ENCODE assay signal across 8 mouse cellular contexts in genomic region chr8:71988110-71988866, GRCm38 (mm10). TPM values are rescaled to one million over a fixed set of nuclear protein-coding genes. Genes with fewer than 3 reads are reported as not detected.
DNase-seq lines count a peak whose midpoint lies in the region; ATAC-seq and TF ChIP-seq lines count a peak whose summit lies in the region.
"Had no signal": no experiment of that assay in that cellular context is flagged by ENCODE, and none has a peak within 500 bp of the region (broad histone marks: within the 10 kb centered on the region; RNA-seq: fewer than 3 reads in every experiment).

No protein-coding gene starts in this region.

- H3K36me3 ChIP-seq in embryonic facial prominence, embryonic 10.5 days (replicated peaks) = no peaks in the 10 kb centered on the region
- H3K36me3 ChIP-seq in heart, embryonic 14.5 days (ENCODE audit: control insufficient read depth, insufficient read depth, low read length) = no peaks in the 10 kb centered on the region
- H3K36me3 ChIP-seq in liver, adult 2 months (ENCODE audit: control insufficient read depth, insufficient read depth, low read length) = no peaks in the 10 kb centered on the region
- H3K36me3 ChIP-seq in midbrain, postnatal 0 days (ENCODE audit: insufficient read depth, low read length) = no peaks in the 10 kb centered on the region
- H3K36me3 ChIP-seq in splenic B cell, adult 2 months (ENCODE audit: control insufficient read depth, insufficient read depth, low read length, poor library complexity, severe bottlenecking) = no peaks in the 10 kb centered on the region; the same call in 1 of the 2 replicates

- no peaks in the 10 kb centered on the region for H3K27me3 ChIP-seq in embryonic facial prominence, embryonic 10.5 days (replicated peaks; ENCODE audit: low read depth, poor library complexity, severe bottlenecking)
- H3K27me3 ChIP-seq in heart, embryonic 14.5 days (ENCODE audit: control insufficient read depth, insufficient read depth, low read length) = no peaks in the 10 kb centered on the region
- no peaks in the 10 kb centered on the region for H3K27me3 ChIP-seq in liver, adult 2 months (ENCODE audit: control insufficient read depth, insufficient read depth, low read length)
- no peaks in the 10 kb centered on the region for H3K27me3 ChIP-seq in midbrain, postnatal 0 days (ENCODE audit: insufficient read depth, low read length)
- no peaks in the 10 kb centered on the region for H3K27me3 ChIP-seq in splenic B cell, adult 2 months (ENCODE audit: control insufficient read depth, insufficient read depth, low read length, poor library complexity, severe bottlenecking)

- H3K9me3 ChIP-seq in embryonic facial prominence, embryonic 10.5 days = no peaks in the 10 kb centered on the region
- no peaks in the 10 kb centered on the region for H3K9me3 ChIP-seq in heart, embryonic 14.5 days (ENCODE audit: control insufficient read depth, low read length)
- H3K9me3 ChIP-seq in midbrain, postnatal 0 days (ENCODE audit: low read length) = no peaks in the 10 kb centered on the region

- peak overlapping the region; percentile 75 for H3K27ac ChIP-seq in embryonic facial prominence, embryonic 10.5 days (replicated peaks)
- H3K27ac ChIP-seq in heart, embryonic 14.5 days (replicated peaks in 1 of 2; ENCODE audit: control insufficient read depth in 1 of 2, insufficient read depth in 1 of 2, low read depth in 2 of 2, low read length in 2 of 2) = no peak overlapping the region
- H3K27ac ChIP-seq in liver, adult 2 months (replicated peaks; ENCODE audit: insufficient read depth, low read depth, low read length) = no peak overlapping the region
- peak overlapping the region; percentile 59 for H3K27ac ChIP-seq in midbrain, postnatal 0 days (ENCODE audit: low read depth, low read length)

- peak overlapping the region; percentile 68 for H3K4me2 ChIP-seq in heart, embryonic 14.5 days (ENCODE audit: low read length)
- H3K4me2 ChIP-seq in midbrain, postnatal 0 days (ENCODE audit: low read depth, low read length, poor library complexity, severe bottlenecking) = peak overlapping the region; percentile 71

- peak overlapping the region; percentile 65 for H3K9ac ChIP-seq in heart, embryonic 14.5 days (ENCODE audit: low read length)
- H3K9ac ChIP-seq in liver, adult 2 months (ENCODE audit: low read depth, low read length) = no peak overlapping the region
- peak overlapping the region; percentile 52 for H3K9ac ChIP-seq in midbrain, postnatal 0 days (replicated peaks; ENCODE audit: low read length, poor library complexity, severe bottlenecking)

- no peak for TF ChIP-seq CTCF in liver, adult 2 months (IDR thresholded peaks at IDR 0.05; ENCODE audit: low read depth, low read length)
- peak; percentile 61 for TF ChIP-seq CTCF in midbrain, postnatal 0 days (IDR thresholded peaks at IDR 0.05)

- ATAC-seq in heart, embryonic 14.5 days (ENCODE audit: insufficient number of reproducible peaks, insufficient read depth, low FRiP score, low read depth) = no peak
- peak; percentile 89 for ATAC-seq in midbrain, postnatal 0 days (ENCODE audit: low FRiP score)

- no peak for TF ChIP-seq POLR2A in liver, adult 2 months (IDR thresholded peaks at IDR 0.05; ENCODE audit: extremely low read depth, insufficient read depth, low read length)

- peak overlapping the region; percentile 59 for H3K4me3 ChIP-seq in embryonic facial prominence, embryonic 10.5 days
- peak overlapping the region; percentile 43 to 58 for H3K4me3 ChIP-seq in heart, embryonic 14.5 days (ENCODE audit: control insufficient read depth in 1 of 2, insufficient read depth in 1 of 2, low read depth in 1 of 2, low read length in 2 of 2)
- H3K4me3 ChIP-seq in liver, adult 2 months (ENCODE audit: insufficient read depth, low read depth, low read length) = peak overlapping the region; percentile 43
- H3K4me3 ChIP-seq in midbrain, postnatal 0 days (ENCODE audit: low read depth, low read length) = peak overlapping the region; percentile 39
- H3K4me3 ChIP-seq: myocyte had no signal

- WGBS in embryonic facial prominence, embryonic 10.5 days = 13% methylated on average over 24 of the region's 24 CpGs
- WGBS in heart, embryonic 14.5 days = 16% methylated on average over 24 of the region's 24 CpGs
- WGBS in liver, adult 2 months = 11% methylated on average over 24 of the region's 24 CpGs
- WGBS in midbrain, postnatal 0 days = 5% methylated on average over 24 of the region's 24 CpGs

- H3K4me1 ChIP-seq in embryonic facial prominence, embryonic 10.5 days = peaks cover 11% of the 10 kb centered on the region
- no peaks in the 10 kb centered on the region for H3K4me1 ChIP-seq in heart, embryonic 14.5 days (ENCODE audit: control insufficient read depth in 2 of 2, insufficient read depth in 2 of 2, low read length in 2 of 2)
- no peaks in the 10 kb centered on the region for H3K4me1 ChIP-seq in liver, adult 2 months (ENCODE audit: control insufficient read depth, insufficient read depth, low read length)
- H3K4me1 ChIP-seq in midbrain, postnatal 0 days (ENCODE audit: insufficient read depth, low read length) = no peaks in the 10 kb centered on the region

- H3K79me2 ChIP-seq in liver, adult 2 months (ENCODE audit: control insufficient read depth, insufficient read depth, low read length) = no peaks in the 10 kb centered on the region

- peak; percentile 66 for DNase-seq in adrenal gland, postnatal 25 days
- DNase-seq in embryonic facial prominence, embryonic 10.5 days (ENCODE audit: low spot score) = peak; percentile 69
- peak; percentile 77 for DNase-seq in kidney, postnatal 10 days
- DNase-seq in liver, adult 2 months (ENCODE audit: extremely low read depth, low read depth, low spot score) = peak; percentile 12
- peak; percentile 78 for DNase-seq in midbrain, postnatal 0 days (ENCODE audit: low spot score)
- DNase-seq in splenic B cell, adult 2 months (ENCODE audit: low read depth, low spot score) = peak; percentile 47

RNA-seq across cellular contexts. Expression of gene Cyp4f18, which starts 21.1 kb away (rescaled TPM):
- total RNA-seq in adrenal gland, postnatal 25 days (2021) = 4.8 and 5.2 TPM in 2 replicates
- polyA plus RNA-seq in embryonic facial prominence, embryonic 10.5 days (2016; fragmentation: Nextera tagmentation; extraction: Ambion mirVana) = 0.31 and 0.50 TPM in 2 replicates
- 0.73 and 1.7 TPM in 2 replicates for polyA plus RNA-seq in heart, embryonic 14.5 days (2014; fragmentation: Nextera tagmentation; extraction: Ambion mirVana)
- 0.74 TPM in 2 replicates for total RNA-seq in liver, adult 2 months (2014; rRNA removed)
- 0.36 and 1.2 TPM in 2 replicates for polyA plus RNA-seq in liver, adult 2 months (2012; rRNA removed)
- total RNA-seq in midbrain, postnatal 0 days (2014; rRNA removed) = 0.19 TPM in 1 of 2 replicates, not detected in the other
- polyA plus RNA-seq in midbrain, postnatal 0 days (2015; fragmentation: Nextera tagmentation; extraction: Ambion mirVana) = 0.44 and 0.49 TPM in 2 replicates

RNA-seq across cellular contexts. Expression of gene Zfp961, which starts 37.5 kb away (rescaled TPM):
- total RNA-seq in adrenal gland, postnatal 25 days (2021) = 30.8 and 37.1 TPM in 2 replicates
- 27.3 and 27.7 TPM in 2 replicates for polyA plus RNA-seq in embryonic facial prominence, embryonic 10.5 days (2016; fragmentation: Nextera tagmentation; extraction: Ambion mirVana)
- 13.6 and 15.0 TPM in 2 replicates for polyA plus RNA-seq in heart, embryonic 14.5 days (2014; fragmentation: Nextera tagmentation; extraction: Ambion mirVana)
- 5.8 and 7.5 TPM in 2 replicates for total RNA-seq in liver, adult 2 months (2014; rRNA removed)
- polyA plus RNA-seq in liver, adult 2 months (2012; rRNA removed) = 2.7 and 3.8 TPM in 2 replicates
- 18.1 and 28.2 TPM in 2 replicates for total RNA-seq in midbrain, postnatal 0 days (2014; rRNA removed)
- 12.5 and 13.4 TPM in 2 replicates for polyA plus RNA-seq in midbrain, postnatal 0 days (2015; fragmentation: Nextera tagmentation; extraction: Ambion mirVana)

RNA-seq across cellular contexts. Expression of gene Olfr372, which starts 52.7 kb away (rescaled TPM):
- not detected in 2 replicates for total RNA-seq in adrenal gland, postnatal 25 days (2021)
- not detected in 2 replicates for polyA plus RNA-seq in embryonic facial prominence, embryonic 10.5 days (2016; fragmentation: Nextera tagmentation; extraction: Ambion mirVana)
- polyA plus RNA-seq in heart, embryonic 14.5 days (2014; fragmentation: Nextera tagmentation; extraction: Ambion mirVana) = not detected in 2 replicates
- not detected in 2 replicates for total RNA-seq in liver, adult 2 months (2014; rRNA removed)
- not detected in 2 replicates for polyA plus RNA-seq in liver, adult 2 months (2012; rRNA removed)
- total RNA-seq in midbrain, postnatal 0 days (2014; rRNA removed) = not detected in 2 replicates
- polyA plus RNA-seq in midbrain, postnatal 0 days (2015; fragmentation: Nextera tagmentation; extraction: Ambion mirVana) = not detected in 2 replicates
- polyA plus RNA-seq: myocyte had no signal

Comparison
In these comparisons a context has a peak if more than half of its experiments do, and no peak if none do; other contexts are left out.
1. DNase-seq: peak in every context shown above with its lines; median percentile 78 in midbrain, postnatal 0 days; 77 in kidney, postnatal 10 days; 69 in embryonic facial prominence, embryonic 10.5 days; 66 in adrenal gland, postnatal 25 days; 47 in splenic B cell, adult 2 months; 12 in liver, adult 2 months.
2. H3K27ac ChIP-seq: peak in embryonic facial prominence, embryonic 10.5 days (single experiment) and midbrain, postnatal 0 days (single experiment); none in heart, embryonic 14.5 days (0 of 2) and liver, adult 2 months (single experiment).
3. Peak in every context shown above with its lines, with median percentiles within 50 percentile points of each other: H3K4me3 ChIP-seq.